Mouse (Mus musculus): ENCODE results near the gene Nrp2. TPM values are rescaled to one million over a fixed set of nuclear protein-coding genes. Genes with fewer than 3 reads are reported as not detected.
A peak's percentile ranks its signal among the peaks of the same experiment; 100 is the strongest.

The Nrp2 gene
- polyA plus RNA-seq, 1 experiment from 2014 or later: 23.4 TPM

DNA sequence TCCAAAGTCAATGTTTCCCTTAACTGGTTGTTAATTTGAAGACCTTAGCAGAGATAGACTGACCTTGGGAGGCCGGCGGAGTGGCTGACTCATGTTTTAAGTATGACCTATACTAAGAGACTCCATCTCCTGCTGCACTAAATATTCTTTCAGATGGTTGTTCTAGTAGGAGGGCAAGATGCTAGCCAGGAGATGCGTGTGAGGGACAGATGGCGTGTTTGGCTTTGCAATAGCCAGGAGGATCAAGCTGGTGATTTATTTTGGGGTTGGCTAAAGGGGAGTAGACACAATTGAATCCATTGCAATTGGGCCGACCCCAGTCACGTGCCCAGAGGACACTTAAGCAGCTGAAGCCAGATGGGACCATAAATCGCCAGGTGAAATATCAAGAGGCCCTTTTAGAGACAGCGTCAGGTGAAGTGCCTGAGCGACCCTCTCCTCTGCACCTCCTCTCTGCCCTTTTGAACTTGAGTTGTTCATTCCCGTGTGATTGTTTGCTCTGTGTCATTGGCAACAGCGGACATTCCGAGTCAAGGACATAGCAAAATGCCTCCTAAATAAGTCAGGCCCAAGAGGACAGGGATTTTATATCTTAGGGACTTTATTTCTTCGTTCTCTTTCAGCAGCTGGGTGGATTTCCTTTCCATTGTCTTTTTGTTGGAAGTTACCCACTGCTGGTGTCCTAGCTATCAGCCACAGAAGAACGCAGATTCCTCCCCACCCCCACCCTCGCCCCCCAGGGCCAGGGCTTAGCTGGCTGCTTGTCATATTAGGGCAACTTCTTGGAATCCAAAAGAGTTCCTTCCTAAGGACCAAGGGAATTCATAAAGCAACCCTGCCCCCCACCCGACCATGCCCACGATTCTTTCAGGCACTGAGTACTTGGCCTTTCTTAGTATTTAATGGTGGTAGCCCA, 74.5 kb downstream of the Nrp2 start:
- Histone ChIP-seq H3K27me3 (ENCODE audit: control insufficient read depth, insufficient read depth, low read depth, low read length) (no peaks in the 10 kb centered on the region), H3K4me1 (ENCODE audit: control insufficient read depth, insufficient read depth, low read length) (peaks cover 12% of the 10 kb centered on the region; the same call in 1 of the 2 replicates), H3K27ac (ENCODE audit: low read length) (no peak overlapping the region), H3K9me3 (replicated peaks; ENCODE audit: control insufficient read depth, low read length, poor library complexity, severe bottlenecking) (no peaks in the 10 kb centered on the region), H3K36me3 (ENCODE audit: control insufficient read depth, insufficient read depth, low read length) (no peaks in the 10 kb centered on the region), H3K4me2 (ENCODE audit: low read length) (no peak overlapping the region), H3K9ac (ENCODE audit: low read depth, low read length) (no peak overlapping the region), H3K4me3 (ENCODE audit: low read depth, low read length) (no peak overlapping the region)
- no peak for ATAC-seq
- 67% methylated on average over 17 of the region's 17 CpGs for WGBS

DNA sequence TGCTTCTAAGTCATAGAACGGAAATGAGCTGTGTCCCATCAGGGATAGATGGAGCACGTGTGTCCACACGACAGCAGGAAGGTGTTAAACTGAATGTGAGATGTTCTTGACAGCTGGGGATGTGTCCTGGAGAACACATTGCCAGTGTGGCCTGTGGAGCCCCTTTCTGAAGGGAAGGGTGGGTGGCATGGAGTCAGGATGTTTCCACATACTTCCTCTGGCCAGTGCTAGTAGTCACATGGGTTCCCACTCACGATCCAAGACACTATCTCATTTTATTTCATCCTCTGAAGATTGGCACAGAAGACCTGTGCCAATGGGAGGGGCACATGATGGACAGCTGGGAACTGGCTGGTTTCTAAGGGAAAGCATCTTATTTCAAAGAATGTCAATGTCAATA, 75.8 kb downstream of the Nrp2 start:
- H3K4me3 ChIP-seq (ENCODE audit: low read depth, low read length): no peak overlapping the region
- no peaks in the 10 kb centered on the region for H3K27me3 ChIP-seq (ENCODE audit: control insufficient read depth, insufficient read depth, low read depth, low read length)
- no peak for ATAC-seq
- H3K4me2 ChIP-seq (ENCODE audit: low read length): no peak overlapping the region
- H3K9ac ChIP-seq (ENCODE audit: low read depth, low read length): no peak overlapping the region
- WGBS: 86% methylated on average over 4 of the region's 4 CpGs
- H3K4me1 ChIP-seq (ENCODE audit: control insufficient read depth, insufficient read depth, low read length): peaks cover 16% of the 10 kb centered on the region; the same call in 1 of the 2 replicates
- no peak overlapping the region for H3K27ac ChIP-seq (ENCODE audit: low read length)
- H3K36me3 ChIP-seq (ENCODE audit: control insufficient read depth, insufficient read depth, low read length): no peaks in the 10 kb centered on the region
- no peaks in the 10 kb centered on the region for H3K9me3 ChIP-seq (replicated peaks; ENCODE audit: control insufficient read depth, low read length, poor library complexity, severe bottlenecking)

DNA sequence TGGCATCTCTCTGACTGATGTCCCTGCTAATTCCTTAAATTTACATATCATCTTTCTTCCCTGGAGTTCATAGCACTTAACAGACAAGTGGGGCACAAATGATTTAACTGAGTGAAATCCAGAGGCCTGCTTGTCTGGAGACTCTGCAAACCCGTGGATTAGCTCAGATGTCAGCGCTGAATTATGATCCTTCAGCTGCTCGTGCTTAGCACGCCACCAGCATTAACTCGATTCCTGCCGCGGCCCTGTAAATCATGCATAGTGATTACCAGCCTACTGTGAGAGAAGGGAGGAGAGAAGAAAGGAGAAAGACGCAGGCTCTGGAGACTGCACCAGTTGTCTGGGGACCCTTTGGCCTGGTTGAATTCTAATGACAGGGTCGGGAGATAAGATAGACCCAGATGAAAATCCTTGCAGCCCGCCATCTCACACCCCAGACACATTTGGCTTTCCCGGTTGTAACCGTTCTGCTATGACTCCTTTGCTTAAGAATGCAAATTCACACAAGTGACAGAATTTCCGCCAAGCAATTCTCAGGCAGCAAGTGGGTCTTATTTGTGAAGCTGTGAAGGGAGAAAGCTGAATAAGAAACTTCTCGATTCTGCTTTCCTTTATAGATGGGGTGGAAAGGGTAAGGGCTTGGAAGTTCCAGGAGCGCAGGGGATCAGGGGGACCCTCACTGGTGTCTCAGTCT, 77.1 kb downstream of the Nrp2 start:
- H3K4me1 ChIP-seq (ENCODE audit: control insufficient read depth, insufficient read depth, low read length): peaks cover 16% of the 10 kb centered on the region; the same call in 1 of the 2 replicates
- no peak overlapping the region for H3K4me3 ChIP-seq (ENCODE audit: low read depth, low read length)
- no peak overlapping the region for H3K4me2 ChIP-seq (ENCODE audit: low read length)
- WGBS: 18% methylated on average over 15 of the region's 15 CpGs
- no peaks in the 10 kb centered on the region for H3K9me3 ChIP-seq (replicated peaks; ENCODE audit: control insufficient read depth, low read length, poor library complexity, severe bottlenecking)
- H3K27me3 ChIP-seq (ENCODE audit: control insufficient read depth, insufficient read depth, low read depth, low read length): no peaks in the 10 kb centered on the region
- H3K27ac ChIP-seq (ENCODE audit: low read length): peak overlapping the region; percentile 38
- H3K36me3 ChIP-seq (ENCODE audit: control insufficient read depth, insufficient read depth, low read length): no peaks in the 10 kb centered on the region
- H3K9ac ChIP-seq (ENCODE audit: low read depth, low read length): no peak overlapping the region
- ATAC-seq: 0 out of 2 replicates have a peak, but pooled peaks have one; percentile 46

- Histone ChIP-seq H3K27me3 (ENCODE audit: control insufficient read depth, insufficient read depth, low read depth, low read length) (no peaks in the 10 kb centered on the region), H3K4me1 (ENCODE audit: control insufficient read depth, insufficient read depth, low read length) (peaks cover 13% of the 10 kb centered on the region), H3K4me3 (ENCODE audit: low read depth, low read length) (no peak overlapping the region), H3K9ac (ENCODE audit: low read depth, low read length) (no peak overlapping the region), H3K27ac (ENCODE audit: low read length) (no peak overlapping the region), H3K36me3 (ENCODE audit: control insufficient read depth, insufficient read depth, low read length) (no peaks in the 10 kb centered on the region), H3K4me2 (ENCODE audit: low read length) (no peak overlapping the region), H3K9me3 (replicated peaks; ENCODE audit: control insufficient read depth, low read length, poor library complexity, severe bottlenecking) (no peaks in the 10 kb centered on the region)
- WGBS: 88% methylated on average over 2 of the region's 2 CpGs
- ATAC-seq: no peak
Measured at GRCm38 (mm10) chr1:62782155-62782554, 79.1 kb downstream of the Nrp2 start.

- Histone ChIP-seq H3K36me3 (ENCODE audit: control insufficient read depth, insufficient read depth, low read length) (no peaks in the 10 kb centered on the region), H3K4me1 (ENCODE audit: control insufficient read depth, insufficient read depth, low read length) (peaks cover 13% of the 10 kb centered on the region), H3K4me3 (ENCODE audit: low read depth, low read length) (no peak overlapping the region), H3K4me2 (ENCODE audit: low read length) (no peak overlapping the region), H3K9me3 (replicated peaks; ENCODE audit: control insufficient read depth, low read length, poor library complexity, severe bottlenecking) (no peaks in the 10 kb centered on the region), H3K27me3 (ENCODE audit: control insufficient read depth, insufficient read depth, low read depth, low read length) (no peaks in the 10 kb centered on the region), H3K9ac (ENCODE audit: low read depth, low read length) (no peak overlapping the region), H3K27ac (ENCODE audit: low read length) (no peak overlapping the region)
- no peak for ATAC-seq
Measured at GRCm38 (mm10) chr1:62782573-62782972, 79.5 kb downstream of the Nrp2 start.

GRCm38 (mm10) chr1:62783354-62784083, 80.4 kb downstream of the Nrp2 start:
- H3K4me3 ChIP-seq (ENCODE audit: low read depth, low read length): no peak overlapping the region
- no peaks in the 10 kb centered on the region for H3K27me3 ChIP-seq (ENCODE audit: control insufficient read depth, insufficient read depth, low read depth, low read length)
- H3K4me2 ChIP-seq (ENCODE audit: low read length): no peak overlapping the region
- peak overlapping the region; percentile 56 for H3K27ac ChIP-seq (ENCODE audit: low read length)
- ATAC-seq: peak; percentile 60
- WGBS: 53% methylated on average over 18 of the region's 18 CpGs
- peaks cover 13% of the 10 kb centered on the region for H3K4me1 ChIP-seq (ENCODE audit: control insufficient read depth, insufficient read depth, low read length)
- H3K9ac ChIP-seq (ENCODE audit: low read depth, low read length): no peak overlapping the region
- H3K9me3 ChIP-seq (replicated peaks; ENCODE audit: control insufficient read depth, low read length, poor library complexity, severe bottlenecking): no peaks in the 10 kb centered on the region
- H3K36me3 ChIP-seq (ENCODE audit: control insufficient read depth, insufficient read depth, low read length): no peaks in the 10 kb centered on the region

DNA sequence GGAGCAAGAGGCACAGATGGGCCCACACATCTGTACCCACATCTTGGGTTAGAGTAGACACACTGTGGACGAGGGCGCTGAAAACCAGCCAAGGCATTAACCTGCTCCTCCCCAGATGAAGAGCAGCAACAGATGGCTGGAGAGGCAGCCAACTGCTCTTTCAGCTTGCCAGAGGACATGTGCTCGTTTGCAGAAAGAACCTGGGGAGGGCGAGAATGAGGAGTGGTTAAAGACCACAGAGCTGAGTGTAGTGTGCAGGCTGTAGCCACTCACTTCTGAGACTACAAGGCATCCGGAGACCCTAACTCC, 81.0 kb downstream of the Nrp2 start:
- Histone ChIP-seq H3K36me3 (ENCODE audit: control insufficient read depth, insufficient read depth, low read length) (no peaks in the 10 kb centered on the region), H3K4me1 (ENCODE audit: control insufficient read depth, insufficient read depth, low read length) (peaks cover 13% of the 10 kb centered on the region), H3K27me3 (ENCODE audit: control insufficient read depth, insufficient read depth, low read depth, low read length) (no peaks in the 10 kb centered on the region), H3K9ac (ENCODE audit: low read depth, low read length) (no peak overlapping the region), H3K4me3 (ENCODE audit: low read depth, low read length) (no peak overlapping the region), H3K27ac (ENCODE audit: low read length) (peak overlapping the region; percentile 56), H3K9me3 (replicated peaks; ENCODE audit: control insufficient read depth, low read length, poor library complexity, severe bottlenecking) (no peaks in the 10 kb centered on the region), H3K4me2 (ENCODE audit: low read length) (no peak overlapping the region)
- 0 out of 2 replicates have a peak, but pooled peaks have one; percentile 32 for ATAC-seq
- 60% methylated on average over 5 of the region's 5 CpGs for WGBS

DNA sequence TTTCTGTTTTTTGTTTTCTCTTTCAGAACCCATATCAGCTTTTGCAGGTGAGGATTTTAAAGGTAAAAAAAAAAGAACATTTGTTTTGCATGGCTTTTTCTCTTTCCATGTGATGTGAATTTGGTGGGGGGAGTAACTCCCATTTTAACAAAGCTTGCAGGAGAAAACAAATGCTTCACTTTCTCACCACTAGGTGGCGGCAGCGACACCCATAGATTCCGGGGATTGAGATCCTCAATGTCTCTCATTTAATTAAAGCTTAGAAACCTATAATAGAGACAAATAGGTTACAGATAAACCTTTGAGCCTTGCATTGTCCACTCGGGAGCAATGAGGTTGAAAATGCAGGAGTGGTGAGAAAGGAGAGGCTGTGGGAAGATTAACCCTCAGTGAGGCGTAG, 83.2 kb downstream of the Nrp2 start:
- no peak overlapping the region for H3K27ac ChIP-seq (ENCODE audit: low read length)
- WGBS: 15% methylated on average over 5 of the region's 5 CpGs
- H3K4me2 ChIP-seq (ENCODE audit: low read length): no peak overlapping the region
- H3K9me3 ChIP-seq (replicated peaks; ENCODE audit: control insufficient read depth, low read length, poor library complexity, severe bottlenecking): no peaks in the 10 kb centered on the region
- H3K27me3 ChIP-seq (ENCODE audit: control insufficient read depth, insufficient read depth, low read depth, low read length): no peaks in the 10 kb centered on the region
- ATAC-seq: no peak
- no peaks in the 10 kb centered on the region for H3K36me3 ChIP-seq (ENCODE audit: control insufficient read depth, insufficient read depth, low read length)
- H3K9ac ChIP-seq (ENCODE audit: low read depth, low read length): no peak overlapping the region; the same call in 1 of the 2 replicates
- peaks cover 7% of the 10 kb centered on the region for H3K4me1 ChIP-seq (ENCODE audit: control insufficient read depth, insufficient read depth, low read length)
- H3K4me3 ChIP-seq (ENCODE audit: low read depth, low read length): no peak overlapping the region

Data from midbrain, embryonic 16.5 days (tissue).